Mouse (Mus musculus) hindbrain, embryonic 14.5 days (tissue): ENCODE measurements around the gene Cptp. TPM values are rescaled to one million over a fixed set of nuclear protein-coding genes. Genes with fewer than 3 reads are reported as not detected.
A peak's percentile ranks its signal among the peaks of the same experiment; 100 is the strongest.

ENCODE experiments used
- ATAC-seq: fragments of 200-750 bp; cut with Nextera tagmentation; 2 replicates; pipeline ENCODE4 v1.8.0; 2017; ENCODE audit warnings: moderate number of reproducible peaks, mild to moderate bottlenecking, moderate TSS enrichment, moderate library complexity; ENCODE audit not compliant: low FRiP score
- DNase-seq: peaks from one replicate; pipeline ENCODE4 v3.0.0-alpha.2; 2015; ENCODE audit warnings: low spot score
- H3K27ac ChIP-seq: fragments of 300-500 bp; sonication (generic); 2 replicates; pipeline ENCODE4 v1.5.1; 2014; ENCODE audit warnings: mild to moderate bottlenecking, moderate library complexity
- H3K27me3 ChIP-seq: fragments of 300-500 bp; sonication (generic); 2 replicates; pipeline ENCODE4 v1.6.1; 2014; ENCODE audit warnings: mild to moderate bottlenecking, low read length, mixed read lengths; ENCODE audit not compliant: control insufficient read depth, insufficient read depth
- H3K36me3 ChIP-seq: fragments of 300-500 bp; sonication (generic); replicated peaks from 2 replicates; pipeline ENCODE4 v1.6.1; 2014; ENCODE audit not compliant: control insufficient read depth, insufficient read depth
- H3K4me1 ChIP-seq: fragments of 300-500 bp; sonication (generic); replicated peaks from 2 replicates; pipeline ENCODE4 v1.6.1; 2014; ENCODE audit warnings: antibody characterized with exemption, low read length, mixed read lengths; ENCODE audit not compliant: control insufficient read depth, insufficient read depth
- H3K4me2 ChIP-seq: fragments of 300-500 bp; sonication (generic); replicated peaks from 2 replicates; pipeline ENCODE4 v1.6.1; 2014; ENCODE audit warnings: mild to moderate bottlenecking, moderate library complexity
- H3K4me3 ChIP-seq: fragments of 300-500 bp; sonication (generic); replicated peaks from 2 replicates; pipeline ENCODE4 v1.5.1; 2014; ENCODE audit warnings: mild to moderate bottlenecking, low read length
- H3K9ac ChIP-seq: fragments of 300-500 bp; sonication (generic); 2 replicates; pipeline ENCODE4 v1.6.1; 2014
- H3K9me3 ChIP-seq: fragments of 300-500 bp; sonication (generic); 2 replicates; pipeline ENCODE4 v1.6.1; 2016; ENCODE audit warnings: low read length; ENCODE audit not compliant: control insufficient read depth
- WGBS: fragments of 180-500 bp; shearing (Covaris S2); extraction: QIAGEN DNeasy Blood & Tissue Kit; methylation state at CpG from one replicate; pipeline ENCODE4 v1.1.7; 2014; 5-methylcytosine and 5-hydroxymethylcytosine counted together
- polyA plus RNA-seq: library from polyadenylated mRNA; unstranded; fragments of >200 nt; fragmentation: Nextera tagmentation; extraction: Ambion mirVana; gene quantifications from 2 replicates; pipeline ENCODE4 v1.2.1, GENCODE M21; 2014

Cptp gene
- polyA plus RNA-seq, 1 experiment from 2014 or later = 33.5 TPM

- H3K27me3 ChIP-seq = peaks cover 9% of the 10 kb centered on the region; the same call in 1 of the 2 replicates
- WGBS = 13% methylated on average over 8 of the region's 8 CpGs
- H3K4me1 ChIP-seq = peaks cover 7% of the 10 kb centered on the region
- peak overlapping the region; percentile 25 for H3K4me3 ChIP-seq
- peak overlapping the region; percentile 54 for H3K4me2 ChIP-seq
- no peaks in the 10 kb centered on the region for H3K36me3 ChIP-seq
- DNase-seq (no peak), ATAC-seq (0 out of 2 replicates have a peak, but pooled peaks have one; percentile 6)
- peak overlapping the region; percentile 51 for H3K9ac ChIP-seq
- no peak overlapping the region; the same call in 1 of the 2 replicates for H3K27ac ChIP-seq
- H3K9me3 ChIP-seq = no peaks in the 10 kb centered on the region
Observed at GRCm38 (mm10) chr4:155840076-155841002, 28.9 kb downstream of the Cptp start.

- Histone ChIP-seq H3K4me1 (peaks cover 7% of the 10 kb centered on the region), H3K9me3 (no peaks in the 10 kb centered on the region), H3K9ac (peak within 1 kb of the TSS; percentile 51), H3K36me3 (no peaks in the 10 kb centered on the region), H3K4me3 (peak within 1 kb of the TSS; percentile 25), H3K4me2 (peak within 1 kb of the TSS; percentile 54), H3K27ac (no peak within 1 kb of the TSS; the same call in 1 of the 2 replicates), H3K27me3 (peaks cover 9% of the 10 kb centered on the region; the same call in 1 of the 2 replicates)
- peak; percentile 53; the same call in 1 of the 2 replicates for ATAC-seq
- DNase-seq = no peak
- 4% methylated on average over 16 of the region's 16 CpGs for WGBS
Observed at GRCm38 (mm10) chr4:155839483-155839910, 29.7 kb downstream of the Cptp start, which contains the start of gene Mxra8. Mxra8 (plus strand) TSS chr4:155839680.

- H3K27ac ChIP-seq = no peak overlapping the region
- H3K4me1 ChIP-seq = peaks cover 10% of the 10 kb centered on the region
- ATAC-seq (no peak), DNase-seq (no peak)
- 56% methylated on average over 8 of the region's 8 CpGs for WGBS
- H3K27me3 ChIP-seq = peaks cover 9% of the 10 kb centered on the region; the same call in 1 of the 2 replicates
- H3K36me3 ChIP-seq = 0 out of 2 replicates have a peak, but pooled peaks cover under 1% of the 10 kb centered on the region
- H3K4me2 ChIP-seq = no peak overlapping the region
- no peak overlapping the region for H3K9ac ChIP-seq
- H3K4me3 ChIP-seq = no peak overlapping the region
- no peaks in the 10 kb centered on the region for H3K9me3 ChIP-seq
Observed at GRCm38 (mm10) chr4:155838187-155839153, 30.8 kb downstream of the Cptp start.

GRCm38 (mm10) chr4:155837404-155838010 lies 31.7 kb downstream of the Cptp start:
- DNase-seq = no peak
- Histone ChIP-seq H3K27me3 (peaks cover 9% of the 10 kb centered on the region; the same call in 1 of the 2 replicates), H3K9me3 (no peaks in the 10 kb centered on the region), H3K9ac (no peak overlapping the region), H3K4me3 (no peak overlapping the region), H3K4me1 (peaks cover 20% of the 10 kb centered on the region), H3K36me3 (peaks cover 8% of the 10 kb centered on the region; the same call in 1 of the 2 replicates), H3K27ac (no peak overlapping the region), H3K4me2 (no peak overlapping the region)
- ATAC-seq = no peak
- WGBS = 81% methylated on average over 11 of the region's 11 CpGs

- DNase-seq (peak; percentile 72), ATAC-seq (no peak)
- Histone ChIP-seq H3K36me3 (peaks cover 9% of the 10 kb centered on the region; the same call in 1 of the 2 replicates), H3K27ac (peak overlapping the region; percentile 62), H3K4me1 (peaks cover 19% of the 10 kb centered on the region), H3K9ac (no peak overlapping the region), H3K4me3 (no peak overlapping the region), H3K4me2 (peak overlapping the region; percentile 20; the same call in 1 of the 2 replicates), H3K27me3 (no peaks in the 10 kb centered on the region), H3K9me3 (no peaks in the 10 kb centered on the region)
- 38% methylated on average over 2 of the region's 2 CpGs for WGBS
Observed at GRCm38 (mm10) chr4:155833836-155834235, 35.4 kb downstream of the Cptp start.

- no peak overlapping the region for H3K4me2 ChIP-seq
- no peak for ATAC-seq
- no peaks in the 10 kb centered on the region for H3K9me3 ChIP-seq
- no peak overlapping the region for H3K4me3 ChIP-seq
- no peaks in the 10 kb centered on the region for H3K27me3 ChIP-seq
- no peak for DNase-seq
- 78% methylated on average over 4 of the region's 4 CpGs for WGBS
- no peak overlapping the region for H3K27ac ChIP-seq
- no peak overlapping the region for H3K9ac ChIP-seq
- peaks cover 15% of the 10 kb centered on the region; the same call in 1 of the 2 replicates for H3K36me3 ChIP-seq
- H3K4me1 ChIP-seq = peaks cover 19% of the 10 kb centered on the region
Observed at GRCm38 (mm10) chr4:155833234-155833633, 36.0 kb downstream of the Cptp start.

- peaks cover 25% of the 10 kb centered on the region; the same call in 1 of the 2 replicates for H3K36me3 ChIP-seq
- H3K27me3 ChIP-seq = no peaks in the 10 kb centered on the region
- H3K4me2 ChIP-seq = peak overlapping the region; percentile 99
- H3K4me1 ChIP-seq = peaks cover 19% of the 10 kb centered on the region
- H3K4me3 ChIP-seq = peak overlapping the region; percentile 64
- ATAC-seq = no peak
- peak overlapping the region; percentile 89; the same call in 1 of the 2 replicates for H3K27ac ChIP-seq
- 61% methylated on average over 10 of the region's 10 CpGs for WGBS
- no peak for DNase-seq
- H3K9ac ChIP-seq = peak overlapping the region; percentile 89
- H3K9me3 ChIP-seq = no peaks in the 10 kb centered on the region
Observed at GRCm38 (mm10) chr4:155832321-155832720, 36.9 kb downstream of the Cptp start.

- WGBS = under 1% methylated on average over 25 of the region's 25 CpGs
- H3K27me3 ChIP-seq = no peaks in the 10 kb centered on the region
- ATAC-seq (peak; percentile 35), DNase-seq (no peak)
- peak overlapping the region; percentile 89 for H3K9ac ChIP-seq
- H3K4me2 ChIP-seq = peak overlapping the region; percentile 99
- H3K27ac ChIP-seq = peak overlapping the region; percentile 89
- H3K4me1 ChIP-seq = peaks cover 19% of the 10 kb centered on the region
- H3K9me3 ChIP-seq = no peaks in the 10 kb centered on the region
- H3K4me3 ChIP-seq = peak overlapping the region; percentile 64
- H3K36me3 ChIP-seq = peaks cover 29% of the 10 kb centered on the region
Observed at GRCm38 (mm10) chr4:155831831-155832230, 37.4 kb downstream of the Cptp start.
